Mouse (Mus musculus): ENCODE data around the gene Bend6.
"Not testable (repeated sequence)": the region's sequence is repeated elsewhere in the genome, so short reads cannot be mapped to it uniquely, and the experiment has no call there.

Bend6 gene

DNA sequence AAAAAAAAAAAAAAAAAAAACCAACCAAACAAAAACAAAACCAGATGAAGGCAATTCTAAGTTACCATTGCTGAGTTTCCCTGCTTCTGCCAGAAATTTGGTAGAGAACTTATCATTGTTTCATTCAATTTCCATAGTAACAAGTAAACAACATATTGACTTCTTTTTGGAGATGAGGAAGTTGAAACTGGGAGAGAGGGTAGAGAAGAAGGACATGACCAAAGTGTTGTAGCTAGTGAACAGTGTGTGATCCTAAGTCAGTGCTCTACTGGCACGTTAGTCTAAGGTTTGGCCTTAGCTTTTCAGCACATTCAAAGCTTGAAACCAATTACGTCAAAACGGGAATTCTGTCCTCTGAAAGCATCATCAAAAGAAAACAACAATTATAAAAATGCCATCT, 31.2 kb downstream of the Bend6 start:
- no peaks in the 10 kb centered on the region for H3K36me3 ChIP-seq (ENCODE audit: insufficient read depth, low read length)
- no peaks in the 10 kb centered on the region for H3K4me1 ChIP-seq (replicated peaks; ENCODE audit: low read depth, low read length)
- no peak for TF ChIP-seq NANOG (IDR thresholded peaks at IDR 0.05; ENCODE audit: borderline replicate concordance, low read length)
- TF ChIP-seq CTCF (conservative IDR thresholded peaks at IDR 0.05; ENCODE audit: low read length): no peak
- no peak for TF ChIP-seq POU5F1 (IDR thresholded peaks at IDR 0.05; ENCODE audit: borderline replicate concordance, low read length)
- H3K27me3 ChIP-seq (ENCODE audit: insufficient read depth, low read length): no peaks in the 10 kb centered on the region
- no peaks in the 10 kb centered on the region for H3K9me3 ChIP-seq (ENCODE audit: low read length)
- no peak overlapping the region for H3K4me3 ChIP-seq (replicated peaks; ENCODE audit: low read length)

DNA sequence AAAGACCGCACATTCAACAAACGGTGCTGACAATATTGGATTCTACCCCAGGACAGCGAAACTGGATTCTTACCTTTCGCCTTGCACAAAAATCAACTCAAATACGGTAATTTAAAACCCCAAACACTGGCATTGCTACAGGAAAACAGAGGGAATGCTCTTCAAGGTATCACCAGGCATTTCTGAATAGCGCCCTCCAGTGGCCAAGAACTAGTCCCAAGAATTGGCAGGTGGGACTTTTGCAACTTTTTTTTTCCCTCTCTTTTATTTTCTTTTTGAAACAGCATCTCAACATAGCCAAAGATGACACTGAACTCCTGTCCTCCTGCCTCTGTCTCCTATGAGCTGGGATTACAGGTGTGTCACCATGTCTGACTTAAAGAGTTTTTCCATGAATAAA, 31.9 kb downstream of the Bend6 start:
- no peaks in the 10 kb centered on the region for H3K27me3 ChIP-seq (ENCODE audit: insufficient read depth, low read length)
- H3K9me3 ChIP-seq (ENCODE audit: low read length): no peaks in the 10 kb centered on the region
- H3K36me3 ChIP-seq (ENCODE audit: insufficient read depth, low read length): no peaks in the 10 kb centered on the region
- H3K4me1 ChIP-seq (replicated peaks; ENCODE audit: low read depth, low read length): no peaks in the 10 kb centered on the region
- TF ChIP-seq NANOG (IDR thresholded peaks at IDR 0.05; ENCODE audit: borderline replicate concordance, low read length): no peak
- TF ChIP-seq CTCF (conservative IDR thresholded peaks at IDR 0.05; ENCODE audit: low read length): peak; percentile 85
- no peak for TF ChIP-seq POU5F1 (IDR thresholded peaks at IDR 0.05; ENCODE audit: borderline replicate concordance, low read length)
- no peak overlapping the region for H3K4me3 ChIP-seq (replicated peaks; ENCODE audit: low read length)

DNA sequence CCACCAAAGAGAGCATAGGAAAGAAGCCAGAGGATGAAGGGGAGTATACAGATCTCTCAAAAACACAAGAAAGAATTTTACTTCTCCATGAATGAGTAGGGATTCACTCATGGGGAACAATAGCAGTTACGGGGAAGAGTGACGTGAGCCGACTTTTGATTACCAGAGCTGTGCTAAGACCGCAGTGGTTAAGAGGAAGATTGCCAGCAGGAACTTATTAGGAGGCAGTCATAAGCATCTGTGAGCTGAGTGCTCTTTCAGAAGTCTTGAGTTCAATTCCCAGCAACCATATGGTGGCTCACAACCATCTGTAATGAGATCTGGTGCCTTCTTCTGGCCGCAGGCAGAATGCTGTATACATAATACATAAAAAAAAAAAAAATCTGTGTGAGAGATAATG, 34.1 kb downstream of the Bend6 start:
- Histone ChIP-seq H3K36me3 (ENCODE audit: insufficient read depth, low read length) (no peaks in the 10 kb centered on the region), H3K9me3 (ENCODE audit: low read length) (no peaks in the 10 kb centered on the region), H3K4me1 (replicated peaks; ENCODE audit: low read depth, low read length) (no peaks in the 10 kb centered on the region), H3K27me3 (ENCODE audit: insufficient read depth, low read length) (no peaks in the 10 kb centered on the region), H3K4me3 (replicated peaks; ENCODE audit: low read length) (no peak overlapping the region)
- TF ChIP-seq NANOG (IDR thresholded peaks at IDR 0.05; ENCODE audit: borderline replicate concordance, low read length) (no peak), CTCF (conservative IDR thresholded peaks at IDR 0.05; ENCODE audit: low read length) (no peak), POU5F1 (IDR thresholded peaks at IDR 0.05; ENCODE audit: borderline replicate concordance, low read length) (no peak)

- Histone ChIP-seq H3K4me1 (replicated peaks; ENCODE audit: low read depth, low read length) (no peaks in the 10 kb centered on the region), H3K9me3 (ENCODE audit: low read length) (no peaks in the 10 kb centered on the region), H3K4me3 (replicated peaks; ENCODE audit: low read length) (no peak overlapping the region), H3K27me3 (ENCODE audit: insufficient read depth, low read length) (no peaks in the 10 kb centered on the region), H3K36me3 (ENCODE audit: insufficient read depth, low read length) (no peaks in the 10 kb centered on the region)
- TF ChIP-seq CTCF (conservative IDR thresholded peaks at IDR 0.05; ENCODE audit: low read length): no peak
- no peak for TF ChIP-seq POU5F1 (IDR thresholded peaks at IDR 0.05; ENCODE audit: borderline replicate concordance, low read length)
- TF ChIP-seq NANOG (IDR thresholded peaks at IDR 0.05; ENCODE audit: borderline replicate concordance, low read length): no peak
Measured at GRCm38 (mm10) chr1:33869437-33869836, 38.2 kb downstream of the Bend6 start.

GRCm38 (mm10) chr1:33869031-33869430, 38.6 kb downstream of the Bend6 start:
- Histone ChIP-seq H3K36me3 (ENCODE audit: insufficient read depth, low read length) (no peaks in the 10 kb centered on the region), H3K4me1 (replicated peaks; ENCODE audit: low read depth, low read length) (no peaks in the 10 kb centered on the region), H3K9me3 (ENCODE audit: low read length) (no peaks in the 10 kb centered on the region), H3K27me3 (ENCODE audit: insufficient read depth, low read length) (no peaks in the 10 kb centered on the region), H3K4me3 (replicated peaks; ENCODE audit: low read length) (no peak overlapping the region)
- TF ChIP-seq NANOG (IDR thresholded peaks at IDR 0.05; ENCODE audit: borderline replicate concordance, low read length): no peak
- no peak for TF ChIP-seq POU5F1 (IDR thresholded peaks at IDR 0.05; ENCODE audit: borderline replicate concordance, low read length)
- no peak for TF ChIP-seq CTCF (conservative IDR thresholded peaks at IDR 0.05; ENCODE audit: low read length)

GRCm38 (mm10) chr1:33846807-33847206, 60.8 kb downstream of the Bend6 start:
- no peaks in the 10 kb centered on the region for H3K4me1 ChIP-seq (replicated peaks; ENCODE audit: low read depth, low read length)
- no peak overlapping the region for H3K4me3 ChIP-seq (replicated peaks; ENCODE audit: low read length)
- H3K27me3 ChIP-seq (ENCODE audit: insufficient read depth, low read length): no peaks in the 10 kb centered on the region
- H3K9me3 ChIP-seq (ENCODE audit: low read length): no peaks in the 10 kb centered on the region
- no peaks in the 10 kb centered on the region for H3K36me3 ChIP-seq (ENCODE audit: insufficient read depth, low read length)
- TF ChIP-seq CTCF (conservative IDR thresholded peaks at IDR 0.05; ENCODE audit: low read length): peak; percentile 32
- TF ChIP-seq POU5F1 (IDR thresholded peaks at IDR 0.05; ENCODE audit: borderline replicate concordance, low read length): no peak
- TF ChIP-seq NANOG (IDR thresholded peaks at IDR 0.05; ENCODE audit: borderline replicate concordance, low read length): no peak

DNA sequence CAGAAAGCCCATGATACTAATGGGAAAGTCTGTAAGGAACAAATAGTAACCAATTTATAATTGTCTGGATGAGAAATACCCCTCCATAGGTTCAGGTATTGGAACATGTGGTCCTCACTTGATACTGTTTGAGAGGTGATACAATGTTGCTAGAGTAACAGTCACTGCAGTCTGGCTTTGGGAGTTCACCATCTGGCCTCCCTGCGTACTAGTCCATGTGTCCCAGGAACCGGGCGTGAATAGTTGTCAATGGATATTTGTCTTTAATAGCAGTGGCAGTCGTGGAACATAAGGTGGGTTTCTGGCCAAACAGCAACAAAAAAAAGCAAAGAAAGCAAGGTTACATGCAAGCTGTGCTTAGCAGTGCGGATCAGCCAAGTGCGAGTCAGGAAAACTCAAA, 63.8 kb downstream of the Bend6 start:
- 0 out of 2 replicates have a peak, but pooled peaks cover 2% of the 10 kb centered on the region for H3K4me1 ChIP-seq (replicated peaks; ENCODE audit: low read depth, low read length)
- H3K27me3 ChIP-seq (ENCODE audit: insufficient read depth, low read length): no peaks in the 10 kb centered on the region
- no peak overlapping the region for H3K4me3 ChIP-seq (replicated peaks; ENCODE audit: low read length)
- H3K9me3 ChIP-seq (ENCODE audit: low read length): no peaks in the 10 kb centered on the region
- no peaks in the 10 kb centered on the region for H3K36me3 ChIP-seq (ENCODE audit: insufficient read depth, low read length)
- TF ChIP-seq POU5F1 (IDR thresholded peaks at IDR 0.05; ENCODE audit: borderline replicate concordance, low read length) (no peak), CTCF (conservative IDR thresholded peaks at IDR 0.05; ENCODE audit: low read length) (no peak), NANOG (IDR thresholded peaks at IDR 0.05; ENCODE audit: borderline replicate concordance, low read length) (no peak)

DNA sequence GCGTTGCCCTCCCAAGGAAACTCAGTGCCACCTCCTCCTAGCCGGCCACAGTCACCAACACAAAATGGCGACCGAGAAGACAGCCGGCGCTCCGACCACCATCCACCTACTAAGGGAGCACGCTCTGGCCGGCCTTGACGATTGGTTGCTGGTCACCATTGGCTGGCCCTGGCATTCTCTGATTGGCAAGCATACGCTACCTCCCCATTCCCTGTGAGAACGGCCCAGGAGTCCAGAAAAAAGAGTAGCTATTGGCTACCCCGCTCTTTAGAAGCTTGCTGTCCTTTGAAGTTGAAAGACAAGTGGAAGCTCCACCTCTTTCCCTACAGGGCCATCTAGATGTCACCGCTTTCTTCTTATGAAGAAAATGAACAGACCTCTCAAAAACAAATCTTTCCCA, 68.7 kb downstream of the Bend6 start:
- Histone ChIP-seq H3K4me1 (replicated peaks; ENCODE audit: low read depth, low read length) (peaks cover 15% of the 10 kb centered on the region), H3K4me3 (replicated peaks; ENCODE audit: low read length) (peak overlapping the region; percentile 57), H3K27me3 (ENCODE audit: insufficient read depth, low read length) (peaks cover 17% of the 10 kb centered on the region)
- not testable (repeated sequence) for H3K36me3 ChIP-seq (ENCODE audit: insufficient read depth, low read length); H3K9me3 ChIP-seq (ENCODE audit: low read length)

DNA sequence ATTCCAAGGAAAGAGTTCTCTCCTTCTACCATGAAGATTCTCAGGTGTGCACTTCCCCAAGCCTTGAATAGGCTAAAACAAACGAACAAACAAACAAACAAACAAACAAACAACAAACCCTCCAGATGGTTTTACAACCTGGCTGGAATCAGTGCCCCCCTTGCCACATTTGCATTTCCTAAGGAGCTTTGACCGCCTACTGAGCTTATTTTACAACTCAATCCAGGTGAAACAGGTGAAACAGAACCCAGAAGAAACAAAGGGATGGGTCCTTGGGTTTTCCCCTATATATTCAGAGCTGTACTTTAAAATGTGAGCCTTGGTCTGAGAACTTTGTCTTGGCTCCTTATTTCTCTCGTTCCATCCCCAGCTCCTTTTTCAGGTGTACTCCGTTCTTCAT, 77.0 kb downstream of the Bend6 start:
- Histone ChIP-seq H3K27me3 (ENCODE audit: insufficient read depth, low read length) (0 out of 2 replicates have a peak, but pooled peaks cover 5% of the 10 kb centered on the region), H3K4me3 (replicated peaks; ENCODE audit: low read length) (no peak overlapping the region), H3K9me3 (ENCODE audit: low read length) (peaks cover 21% of the 10 kb centered on the region), H3K4me1 (replicated peaks; ENCODE audit: low read depth, low read length) (peaks cover 5% of the 10 kb centered on the region; the same call in 1 of the 2 replicates), H3K36me3 (ENCODE audit: insufficient read depth, low read length) (no peaks in the 10 kb centered on the region)
- TF ChIP-seq CTCF (conservative IDR thresholded peaks at IDR 0.05; ENCODE audit: low read length): no peak
- no peak for TF ChIP-seq POU5F1 (IDR thresholded peaks at IDR 0.05; ENCODE audit: borderline replicate concordance, low read length)
- TF ChIP-seq NANOG (IDR thresholded peaks at IDR 0.05; ENCODE audit: borderline replicate concordance, low read length): no peak

Data from E14TG2a.4 (cell line).